Mouse (Mus musculus) layer of hippocampus, postnatal 10 days (tissue): ENCODE results near the gene Atoh7. TPM values are rescaled to one million over a fixed set of nuclear protein-coding genes. Genes with fewer than 3 reads are reported as not detected.

Experiments used
- DNase-seq, 2 experiments: peaks; one replicate each; pipeline ENCODE4 v3.0.0; 2021; ENCODE audit warnings: low spot score in 2 of 2
- total RNA-seq, 2 experiments: library from RNA; stranded (reverse); gene quantifications; 2 replicates each; pipeline ENCODE4 v1.2.3; 2021

The Atoh7 gene
- total RNA-seq, 2 experiments from 2014 or later: 2.1 to 2.6 TPM

GRCm38 (mm10) chr10:63142660-63143059 is 43.2 kb downstream of the Atoh7 start:
- no peak for DNase-seq

Other genes with a start within 250 kb of the Atoh7 start
- 10 to 100 TPM; 54.0 to 56.4 TPM for gene Tet1, start 190.7 kb upstream of the Atoh7 start, total RNA-seq
- 10 to 100 TPM; 37.2 to 37.9 TPM for gene Slc25a16, start 179.0 kb upstream of the Atoh7 start, total RNA-seq
- 1 to 10 TPM; 2.2 to 2.9 TPM for gene Dna2, start 152.6 kb upstream of the Atoh7 start, total RNA-seq
- gene Rufy2, start 119.4 kb upstream of the Atoh7 start, total RNA-seq: 10 to 100 TPM; 67.4 to 76.3 TPM
- gene Hnrnph3, start 75.4 kb upstream of the Atoh7 start, total RNA-seq: 10 to 100 TPM; 33.8 to 51.7 TPM
- gene Pbld2, start 75.3 kb upstream of the Atoh7 start, total RNA-seq: 1 to 10 TPM; 1.6 to 2.9 TPM
- under 1 TPM in 1 of 2 experiments, not detected in 1; 0.53 TPM for gene Pbld1, start 39.5 kb upstream of the Atoh7 start, total RNA-seq
- gene Mypn, start 104.3 kb downstream of the Atoh7 start, total RNA-seq: 1 to 10 TPM; 3.7 to 4.2 TPM
- gene Herc4, start 144.2 kb downstream of the Atoh7 start, total RNA-seq: 10 to 100 TPM; 38.1 to 40.2 TPM